Comparison of ENCODE assay signal across 7 mouse cellular contexts in the genomic region with DNA sequence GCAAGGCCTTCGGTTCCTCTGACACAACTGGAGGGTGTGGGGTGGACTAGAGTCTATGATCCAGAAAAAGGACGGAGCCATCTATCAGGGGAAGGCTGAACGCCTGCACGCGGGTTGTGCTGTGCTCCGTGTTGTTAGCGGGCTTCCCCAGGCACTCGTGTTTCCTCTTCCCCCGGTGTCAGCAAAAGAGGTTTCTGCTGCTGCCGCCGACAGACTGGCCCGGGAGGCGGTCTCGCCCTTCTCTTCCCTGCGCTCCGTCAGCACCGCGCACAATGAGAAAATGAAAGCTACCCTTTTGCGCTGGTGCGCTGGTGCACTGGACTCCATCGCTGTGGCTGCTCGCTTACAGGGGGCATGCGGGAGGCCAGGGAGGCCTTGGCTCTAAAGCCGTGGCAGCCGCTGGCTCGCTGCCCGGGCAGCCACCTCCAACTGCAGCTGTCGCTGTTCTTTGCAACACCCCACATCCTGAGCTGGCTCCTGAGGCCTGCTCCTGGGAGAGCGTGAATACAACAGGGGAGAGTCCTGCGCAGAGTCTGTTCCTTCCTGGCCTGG. TPM values are rescaled to one million over a fixed set of nuclear protein-coding genes. Genes with fewer than 3 reads are reported as not detected.
DNase-seq lines count a peak whose midpoint lies in the region; ATAC-seq and TF ChIP-seq lines count a peak whose summit lies in the region.

No protein-coding gene starts in this region.

- peak overlapping the region; percentile 36 for H3K4me3 ChIP-seq in hindbrain, embryonic 13.5 days

- H3K9me3 ChIP-seq in hindbrain, embryonic 13.5 days = no peaks in the 10 kb centered on the region

- H3K36me3 ChIP-seq in hindbrain, embryonic 13.5 days = no peaks in the 10 kb centered on the region

- CTCF ChIA-PET in Patski (lab: Charles Lee) = interaction anchor here (1.2 to 1.6 kb wide), 5 partner anchors 8 to 29 kb away, joined by 3 to 6 read pairs (median 4); no protein-coding TSS in a partner anchor

- ATAC-seq in Patski = peak; percentile 86
- ATAC-seq in hindbrain, embryonic 13.5 days (ENCODE audit: low FRiP score) = peak; percentile 81
- ATAC-seq in megakaryocyte progenitor cell, adult 5-6 weeks (replicated peaks; ENCODE audit: poor library complexity) = peak; percentile 79

- intact Hi-C loops in left cerebral cortex, postnatal 25 days (cut with DNase I) = loop anchor here (2.0 kb wide), 1 partner anchor 24 kb away; no protein-coding TSS in a partner anchor

- H3K4me1 ChIP-seq in hindbrain, embryonic 13.5 days (replicated peaks) = peaks cover 13% of the 10 kb centered on the region

- peak overlapping the region; percentile 59 for H3K4me2 ChIP-seq in hindbrain, embryonic 13.5 days

- TF ChIP-seq CTCF in Patski (IDR thresholded peaks at IDR 0.05) = no peak

- in situ Hi-C loops in Patski (cut with MboI; ENCODE audit: low pct_unique_long_range_greater_than_20kb) = no loop called here

- DNase-seq in Patski (ENCODE audit: low read depth, low spot score) = no peak
- DNase-seq in cerebellum, adult 9-11 months = peak; percentile 55
- peak; percentile 45 to 63 for DNase-seq in frontal cortex, postnatal 36 days (ENCODE audit: low spot score in 2 of 2)
- DNase-seq in left cerebral cortex, postnatal 25 days (ENCODE audit: low spot score in 2 of 2) = peak; percentile 47 to 54
- DNase-seq in right cerebral cortex, postnatal 10 days (ENCODE audit: low spot score in 2 of 2) = peak; percentile 62 to 68

- WGBS in hindbrain, embryonic 13.5 days = 2% methylated on average over 26 of the region's 30 CpGs

- H3K27ac ChIP-seq in hindbrain, embryonic 13.5 days = peak overlapping the region; percentile 85

- H3K27me3 ChIP-seq in Patski = no peaks in the 10 kb centered on the region
- H3K27me3 ChIP-seq in hindbrain, embryonic 13.5 days = 0 out of 2 replicates have a peak, but pooled peaks cover 3% of the 10 kb centered on the region

- POLR2A ChIA-PET in Patski (lab: Charles Lee) = interaction anchor here (1.3 to 2.0 kb wide), 2 partner anchors 18 to 103 kb away, joined by 3 to 6 read pairs; no protein-coding TSS in a partner anchor

- peak overlapping the region; percentile 78 for H3K9ac ChIP-seq in hindbrain, embryonic 13.5 days

RNA-seq across cellular contexts. Expression of gene Gm42791, which starts 36.3 kb away (rescaled TPM):
- polyA plus RNA-seq in Patski (2021) = not detected
- 5.4 and 6.6 TPM in 2 replicates for polyA plus RNA-seq in hindbrain, embryonic 13.5 days (2015; fragmentation: Nextera tagmentation; extraction: Ambion mirVana)
- 10 to 100 TPM; 17.8 to 18.5 TPM for total RNA-seq in left cerebral cortex, postnatal 25 days (2021)
- total RNA-seq in megakaryocyte progenitor cell, adult 5-6 weeks (2015) = not detected in 2 replicates
- not detected in 2 replicates for total RNA-seq in megakaryocyte progenitor cell, adult 5-6 weeks (2017)

Comparison
In these comparisons a context has a peak if more than half of its experiments do, and no peak if none do; other contexts are left out.
1. RNA of gene Gm42791, which starts 36.3 kb away (total RNA-seq): 17.8 to 18.5 TPM in left cerebral cortex, postnatal 25 days; not detected in megakaryocyte progenitor cell, adult 5-6 weeks; every median in the first group is over 10 times any median in the second.
2. Peak in every context shown above with its lines, with median percentiles within 50 percentile points of each other: ATAC-seq.